Mouse (Mus musculus) liver, embryonic 15.5 days (tissue): ENCODE data around the gene Kifap3. TPM values are rescaled to one million over a fixed set of nuclear protein-coding genes. Genes with fewer than 3 reads are reported as not detected.

Source experiments
- ATAC-seq: fragments of 200-750 bp; cut with Nextera tagmentation; 2 replicates; pipeline ENCODE4 v1.8.0; 2017; ENCODE audit warnings: moderate number of reproducible peaks, mild to moderate bottlenecking, moderate library complexity; ENCODE audit not compliant: insufficient read depth
- H3K27ac ChIP-seq: fragments of 300-500 bp; sonication (generic); replicated peaks from 2 replicates; pipeline ENCODE4 v1.5.1; 2015; ENCODE audit warnings: mild to moderate bottlenecking, inconsistent platforms
- H3K27me3 ChIP-seq: fragments of 300-500 bp; sonication (generic); 2 replicates; pipeline ENCODE4 v1.6.1; 2015; ENCODE audit warnings: mild to moderate bottlenecking, inconsistent platforms
- H3K36me3 ChIP-seq: fragments of 300-500 bp; sonication (generic); replicated peaks from 2 replicates; pipeline ENCODE4 v1.6.1; 2015; ENCODE audit warnings: moderate library complexity, mild to moderate bottlenecking, inconsistent platforms
- H3K4me1 ChIP-seq: fragments of 300-500 bp; sonication (generic); replicated peaks from 2 replicates; pipeline ENCODE4 v1.6.1; 2015; ENCODE audit warnings: inconsistent platforms
- H3K4me2 ChIP-seq: fragments of 300-500 bp; sonication (generic); 2 replicates; pipeline ENCODE4 v1.6.1; 2015; ENCODE audit warnings: moderate library complexity, mild to moderate bottlenecking, inconsistent platforms
- H3K4me3 ChIP-seq: fragments of 300-500 bp; sonication (generic); replicated peaks from 2 replicates; pipeline ENCODE4 v1.5.1; 2015; ENCODE audit warnings: mild to moderate bottlenecking, inconsistent platforms
- H3K9ac ChIP-seq: fragments of 300-500 bp; sonication (generic); 2 replicates; pipeline ENCODE4 v1.6.1; 2015; ENCODE audit warnings: moderate library complexity, mild to moderate bottlenecking, inconsistent platforms
- H3K9me3 ChIP-seq: fragments of 300-500 bp; sonication (generic); replicated peaks from 2 replicates; pipeline ENCODE4 v1.6.1; 2016; ENCODE audit warnings: inconsistent platforms
- WGBS: fragments of 180-500 bp; shearing (Covaris S2); methylation state at CpG from one replicate; pipeline ENCODE4 v1.1.7; 2015; ENCODE audit warnings: mixed read lengths; ENCODE audit not compliant: insufficient replicate concordance; 5-methylcytosine and 5-hydroxymethylcytosine counted together
- polyA plus RNA-seq: library from polyadenylated mRNA; unstranded; fragments of >200 nt; fragmentation: Nextera tagmentation; extraction: Ambion mirVana; gene quantifications from 2 replicates; pipeline ENCODE4 v1.2.1, GENCODE M21; 2015

Kifap3 gene
- polyA plus RNA-seq, 1 experiment from 2014 or later, result 2.0 TPM

DNA sequence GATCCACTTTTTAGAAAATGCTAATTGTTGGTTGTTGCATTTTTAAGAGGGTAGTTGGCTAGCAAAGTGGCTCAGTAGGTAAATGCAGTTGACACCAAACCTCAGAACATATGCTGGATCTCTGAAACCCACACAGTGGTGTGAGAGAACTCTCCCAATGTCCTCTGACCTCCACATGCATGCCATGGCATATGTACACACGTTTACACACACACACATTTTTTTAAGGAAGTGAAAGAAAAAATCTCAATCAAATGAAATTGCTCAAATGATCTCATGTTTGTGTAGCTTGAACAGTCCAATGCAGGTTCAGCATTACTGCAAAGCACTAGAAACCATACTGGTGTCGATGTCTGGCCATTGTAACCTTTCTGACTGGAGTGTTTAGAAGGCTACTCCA, 120.2 kb downstream of the Kifap3 start:
- ATAC-seq, result no peak
- Histone ChIP-seq H3K4me2 (no peak overlapping the region), H3K27me3 (no peaks in the 10 kb centered on the region), H3K9me3 (no peaks in the 10 kb centered on the region), H3K4me3 (no peak overlapping the region), H3K27ac (no peak overlapping the region), H3K4me1 (no peaks in the 10 kb centered on the region), H3K36me3 (no peaks in the 10 kb centered on the region), H3K9ac (no peak overlapping the region)
- WGBS, result 63% methylated on average over 2 of the region's 2 CpGs

DNA sequence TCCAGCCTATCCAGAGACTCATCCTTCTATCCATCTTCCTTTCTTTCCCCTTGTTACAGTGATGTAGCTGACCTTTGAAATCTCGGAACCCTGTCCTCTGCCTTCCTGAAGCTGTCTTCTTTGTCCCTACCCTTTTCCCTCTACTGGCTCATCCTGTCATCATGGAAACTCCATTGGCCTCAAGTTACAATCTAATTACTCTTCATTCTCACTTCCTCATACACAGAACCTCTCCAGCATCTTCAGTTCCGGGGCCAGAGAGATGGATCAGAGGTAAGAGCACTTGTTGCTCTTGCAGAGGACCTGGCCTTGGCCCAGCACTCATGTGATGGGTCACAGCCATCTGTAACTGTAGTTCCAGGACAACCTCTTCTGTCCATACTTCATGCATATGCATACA, 120.8 kb downstream of the Kifap3 start:
- H3K27ac ChIP-seq, result no peak overlapping the region
- no peak for ATAC-seq
- no peaks in the 10 kb centered on the region for H3K4me1 ChIP-seq
- H3K27me3 ChIP-seq, result no peaks in the 10 kb centered on the region
- no peak overlapping the region for H3K4me3 ChIP-seq
- H3K9me3 ChIP-seq, result no peaks in the 10 kb centered on the region
- no peaks in the 10 kb centered on the region for H3K36me3 ChIP-seq
- 56% methylated on average over 2 of the region's 2 CpGs for WGBS
- H3K4me2 ChIP-seq, result no peak overlapping the region
- no peak overlapping the region for H3K9ac ChIP-seq

DNA sequence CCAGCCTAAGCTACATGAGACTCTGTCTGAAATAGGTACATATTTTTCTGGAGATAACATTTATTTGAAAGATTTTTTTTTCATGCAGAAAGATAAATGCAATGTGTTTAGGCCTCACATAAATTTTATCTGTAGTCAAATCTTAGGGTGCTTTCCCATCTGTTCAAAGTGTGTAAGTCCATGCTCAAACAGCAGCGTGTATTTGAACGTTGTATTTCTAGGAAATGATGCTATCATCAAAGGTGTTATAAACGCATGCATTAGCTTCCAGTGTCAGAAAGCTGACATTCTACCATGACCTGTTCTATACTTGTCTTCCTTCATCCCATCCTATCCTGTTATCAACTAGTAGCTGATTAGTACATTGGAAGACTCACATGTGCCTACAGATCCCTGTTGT, 124.0 kb downstream of the Kifap3 start:
- Histone ChIP-seq H3K27ac (no peak overlapping the region), H3K9me3 (no peaks in the 10 kb centered on the region), H3K27me3 (no peaks in the 10 kb centered on the region), H3K4me3 (no peak overlapping the region), H3K4me1 (no peaks in the 10 kb centered on the region), H3K9ac (no peak overlapping the region), H3K4me2 (no peak overlapping the region), H3K36me3 (no peaks in the 10 kb centered on the region)
- WGBS, result 52% methylated on average over 3 of the region's 3 CpGs
- ATAC-seq, result no peak

DNA sequence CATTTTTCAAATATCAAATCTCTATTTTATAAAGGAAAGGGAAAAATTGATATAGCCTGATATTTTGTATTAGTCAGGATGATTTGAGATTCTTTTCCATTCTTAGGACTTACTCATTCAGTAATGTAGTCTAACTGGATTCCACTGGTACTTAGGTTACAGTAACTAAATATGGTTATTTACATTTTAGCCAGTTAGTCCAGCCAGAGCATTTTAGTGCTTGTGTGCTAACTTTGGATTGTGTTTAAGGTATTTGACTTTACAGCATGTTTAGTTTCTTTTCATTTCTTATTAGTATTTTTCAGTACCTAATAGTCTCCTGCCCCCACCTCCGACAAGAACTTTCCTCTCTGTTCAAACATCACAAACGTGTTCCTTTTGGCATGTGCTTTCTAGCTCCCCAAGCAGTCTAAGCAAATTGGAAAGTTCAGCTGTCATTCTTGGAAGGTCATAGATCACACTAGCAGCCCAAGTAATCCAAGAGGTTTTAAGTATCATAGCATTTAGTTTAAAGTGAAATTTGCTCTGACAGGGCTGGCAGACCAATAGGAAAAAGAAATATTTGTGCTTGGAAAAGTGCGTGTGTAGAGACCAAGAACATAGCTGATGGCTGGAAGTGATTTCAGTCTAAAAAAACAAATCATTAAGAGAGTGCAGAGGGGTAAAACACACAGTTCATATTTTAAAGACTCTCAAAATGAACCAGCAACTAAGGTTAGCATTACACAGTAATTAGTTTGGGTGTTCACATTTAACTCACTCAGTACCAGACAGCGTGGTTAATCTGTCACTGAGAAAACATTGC, 127.8 kb downstream of the Kifap3 start:
- Histone ChIP-seq H3K9me3 (no peaks in the 10 kb centered on the region), H3K4me1 (no peaks in the 10 kb centered on the region), H3K36me3 (no peaks in the 10 kb centered on the region), H3K9ac (no peak overlapping the region), H3K27me3 (no peaks in the 10 kb centered on the region), H3K4me3 (no peak overlapping the region), H3K4me2 (no peak overlapping the region), H3K27ac (no peak overlapping the region)
- 67% methylated on average over 4 of the region's 4 CpGs for WGBS
- ATAC-seq, result no peak

DNA sequence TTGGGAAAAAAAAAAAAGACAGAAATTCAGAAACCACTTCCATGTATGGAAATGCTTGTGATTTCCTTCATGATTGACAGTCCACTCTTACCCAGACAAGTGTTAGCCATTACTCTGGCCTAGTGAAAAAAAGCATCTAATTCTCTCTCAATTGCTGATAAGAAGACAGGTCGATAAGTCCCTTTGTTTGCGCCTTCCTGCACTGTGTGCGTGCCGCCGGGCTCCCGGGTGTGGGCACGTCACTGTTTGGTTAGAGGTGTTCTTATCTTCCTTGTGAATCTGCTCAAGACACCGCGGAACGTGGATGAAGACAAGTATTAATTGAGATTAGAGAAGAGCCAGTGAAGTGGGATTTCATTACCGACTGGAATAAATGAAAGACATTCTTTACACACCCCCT, 129.0 kb downstream of the Kifap3 start:
- 24% methylated on average over 11 of the region's 11 CpGs for WGBS

DNA sequence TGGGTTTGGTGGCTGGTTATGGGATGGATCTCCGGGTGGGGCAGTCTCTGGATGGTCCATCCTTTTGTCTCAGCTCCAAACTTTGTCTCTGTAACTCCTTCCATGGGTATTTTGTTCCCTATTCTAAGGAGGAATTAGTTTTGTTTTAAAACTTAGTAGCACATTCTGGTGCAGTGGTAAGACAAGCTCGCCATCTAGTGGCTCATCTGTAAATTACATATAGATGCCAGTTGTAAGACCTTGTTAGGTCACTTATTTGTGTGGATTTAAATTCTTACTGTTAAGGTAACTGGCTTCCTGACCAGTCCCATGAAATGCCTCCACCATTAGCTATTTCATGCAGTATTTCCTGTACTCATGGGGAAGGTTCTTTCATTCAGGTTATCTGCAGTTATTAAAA, 131.0 kb downstream of the Kifap3 start:
- Histone ChIP-seq H3K9me3 (no peaks in the 10 kb centered on the region), H3K4me1 (no peaks in the 10 kb centered on the region), H3K9ac (no peak overlapping the region), H3K36me3 (no peaks in the 10 kb centered on the region), H3K4me3 (no peak overlapping the region), H3K27ac (no peak overlapping the region), H3K4me2 (no peak overlapping the region), H3K27me3 (no peaks in the 10 kb centered on the region)
- WGBS, result 8% methylated on average over 2 of the region's 2 CpGs
- no peak for ATAC-seq

More for the DNA sequence above, 129.0 kb downstream of the Kifap3 start:
- no peak overlapping the region for H3K9ac ChIP-seq
- H3K4me3 ChIP-seq, result no peak overlapping the region
- no peak for ATAC-seq
- no peaks in the 10 kb centered on the region for H3K27me3 ChIP-seq
- H3K36me3 ChIP-seq, result no peaks in the 10 kb centered on the region
- H3K9me3 ChIP-seq, result no peaks in the 10 kb centered on the region
- no peak overlapping the region for H3K27ac ChIP-seq
- H3K4me2 ChIP-seq, result no peak overlapping the region
- no peaks in the 10 kb centered on the region for H3K4me1 ChIP-seq

DNA sequence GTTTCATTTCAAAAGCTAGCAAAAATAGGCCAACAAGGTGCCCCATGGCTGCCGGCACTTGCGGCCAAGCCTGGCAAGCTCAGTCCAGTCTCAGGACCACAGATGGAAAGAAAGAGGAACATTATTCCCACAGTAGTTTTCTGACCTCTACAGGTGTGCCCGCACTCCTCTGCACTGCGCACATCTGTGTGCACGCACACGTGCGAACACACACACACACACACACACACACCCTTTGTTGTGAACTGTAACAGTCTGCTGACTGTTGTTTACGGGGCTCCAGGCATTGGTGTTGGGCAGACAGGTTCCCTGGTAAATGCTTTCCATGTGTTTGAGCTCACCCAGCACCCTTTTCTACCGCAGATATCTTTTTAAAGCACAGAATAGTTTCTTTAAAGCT, 131.4 kb downstream of the Kifap3 start:
- WGBS, result 79% methylated on average over 9 of the region's 9 CpGs
- Histone ChIP-seq H3K27me3 (no peaks in the 10 kb centered on the region), H3K9ac (no peak overlapping the region), H3K4me3 (no peak overlapping the region), H3K4me1 (no peaks in the 10 kb centered on the region), H3K36me3 (no peaks in the 10 kb centered on the region), H3K4me2 (no peak overlapping the region), H3K9me3 (no peaks in the 10 kb centered on the region), H3K27ac (no peak overlapping the region)
- ATAC-seq, result no peak

DNA sequence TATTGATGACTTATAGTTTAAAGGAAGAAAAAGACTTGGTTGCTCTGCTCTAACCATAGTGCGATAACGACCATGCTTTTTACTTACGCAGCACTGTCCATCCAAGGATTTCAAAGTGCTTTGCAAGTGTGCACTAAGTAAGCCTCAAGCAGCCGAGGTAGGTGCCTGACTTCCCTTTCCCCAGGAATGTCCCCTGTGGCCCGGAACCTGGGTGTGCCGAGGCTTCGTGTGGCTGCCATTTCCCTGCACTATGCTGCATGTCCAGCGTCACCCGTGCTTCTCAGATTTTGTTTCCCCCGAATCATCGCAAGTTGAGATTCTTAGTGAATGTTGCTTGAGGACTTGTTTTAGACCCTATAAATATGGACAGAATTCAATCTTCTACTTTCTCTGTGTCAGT, 132.6 kb downstream of the Kifap3 start:
- no peaks in the 10 kb centered on the region for H3K27me3 ChIP-seq
- H3K9me3 ChIP-seq, result no peaks in the 10 kb centered on the region
- no peak overlapping the region for H3K9ac ChIP-seq
- no peak overlapping the region for H3K4me2 ChIP-seq
- no peaks in the 10 kb centered on the region for H3K36me3 ChIP-seq
- H3K27ac ChIP-seq, result no peak overlapping the region
- WGBS, result 80% methylated on average over 11 of the region's 11 CpGs
- no peak for ATAC-seq
- H3K4me3 ChIP-seq, result no peak overlapping the region
- no peaks in the 10 kb centered on the region for H3K4me1 ChIP-seq

DNA sequence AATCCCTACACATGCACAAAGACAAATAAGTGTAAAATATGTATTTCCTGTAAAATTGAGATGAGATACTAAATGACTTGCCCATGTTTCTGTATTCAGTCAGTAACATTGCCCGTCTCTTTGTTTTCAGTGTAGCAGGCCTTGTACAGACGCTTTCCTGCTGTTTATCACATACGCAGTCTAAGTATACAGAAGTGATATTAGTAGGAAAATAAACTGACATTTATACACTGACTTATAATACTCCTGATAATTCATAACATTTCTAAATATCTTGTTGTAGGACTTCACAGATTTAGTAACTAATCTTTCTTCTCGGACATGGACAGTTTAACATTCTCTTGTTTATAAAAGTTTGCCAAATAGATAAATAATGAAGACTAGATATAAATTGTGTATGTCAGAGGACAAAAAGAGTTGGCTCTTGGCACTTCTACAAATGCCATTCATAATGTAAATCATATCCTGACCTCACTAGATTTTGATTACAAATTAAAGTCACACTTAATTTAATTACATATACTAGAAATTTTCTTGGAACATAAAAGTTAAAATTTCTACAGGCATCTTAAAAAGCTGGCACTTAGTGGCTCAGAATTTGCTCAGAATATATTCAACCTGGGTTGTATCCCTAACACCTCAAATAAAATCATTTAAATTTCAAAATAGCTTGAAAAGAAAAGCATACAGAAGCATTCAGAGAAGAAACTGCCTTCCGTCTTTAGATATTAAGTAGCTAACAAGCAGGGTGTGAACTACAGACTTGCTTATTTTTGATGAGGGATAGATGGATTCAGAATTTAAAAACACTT, 138.2 kb downstream of the Kifap3 start:
- Histone ChIP-seq H3K27me3 (no peaks in the 10 kb centered on the region), H3K27ac (no peak overlapping the region), H3K36me3 (no peaks in the 10 kb centered on the region), H3K4me1 (no peaks in the 10 kb centered on the region), H3K4me3 (no peak overlapping the region), H3K9ac (no peak overlapping the region), H3K4me2 (no peak overlapping the region), H3K9me3 (no peaks in the 10 kb centered on the region)
- no peak for ATAC-seq
- 75% methylated on average over 5 of the region's 5 CpGs for WGBS

DNA sequence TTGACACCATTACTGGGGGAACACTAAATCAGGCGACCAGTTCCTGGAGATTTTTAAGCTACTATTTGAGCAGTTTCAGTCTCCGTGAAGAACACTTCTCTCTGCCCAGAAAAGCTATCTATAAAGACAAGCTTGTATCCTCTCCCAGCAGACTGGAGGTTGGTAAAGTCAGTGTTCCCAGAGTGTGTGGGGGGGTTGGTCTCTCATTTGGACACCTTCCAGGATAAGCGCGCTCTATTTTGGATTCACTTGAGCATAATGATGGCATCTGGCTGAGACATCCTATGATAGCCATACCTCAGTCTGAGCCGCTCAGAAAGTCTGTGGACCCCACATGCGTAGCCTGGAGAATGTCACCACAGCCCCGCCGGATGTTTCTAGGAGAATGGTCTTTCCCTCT, 144.7 kb downstream of the Kifap3 start:
- no peaks in the 10 kb centered on the region for H3K27me3 ChIP-seq
- 77% methylated on average over 8 of the region's 8 CpGs for WGBS
- no peaks in the 10 kb centered on the region for H3K9me3 ChIP-seq
- no peak overlapping the region for H3K4me3 ChIP-seq
- no peak overlapping the region for H3K9ac ChIP-seq
- no peaks in the 10 kb centered on the region for H3K36me3 ChIP-seq
- H3K4me2 ChIP-seq, result no peak overlapping the region
- ATAC-seq, result no peak
- peaks cover 3% of the 10 kb centered on the region; the same call in 1 of the 2 replicates for H3K4me1 ChIP-seq
- H3K27ac ChIP-seq, result no peak overlapping the region

DNA sequence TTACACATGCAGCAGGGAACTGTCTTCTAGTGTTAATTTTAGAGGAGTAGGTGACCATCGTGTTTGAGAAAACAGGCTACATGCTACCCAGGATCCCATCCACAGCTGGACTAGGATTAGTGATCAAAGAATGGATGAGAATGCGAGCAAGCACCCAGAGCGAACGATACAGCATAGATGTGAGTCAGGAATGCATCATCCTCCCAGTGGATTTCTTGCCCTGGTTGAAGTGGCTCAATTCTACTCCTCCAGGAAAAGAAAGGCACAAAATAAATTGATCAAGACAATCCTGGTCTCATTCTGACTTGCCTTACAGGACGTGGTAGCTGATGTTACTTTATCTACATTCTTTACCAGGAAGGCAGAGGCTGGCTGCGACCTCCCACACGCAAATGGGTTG, 149.5 kb downstream of the Kifap3 start, which contains the start of gene Scyl3:
Gene Scyl3, plus strand, starts transcription at position 255 of the 400 bp plus-strand sequence.
- peak within 1 kb of the TSS; percentile 80 for H3K4me2 ChIP-seq
- peaks cover 31% of the 10 kb centered on the region for H3K4me1 ChIP-seq
- ATAC-seq, result no peak
- peak within 1 kb of the TSS; percentile 92 for H3K9ac ChIP-seq
- H3K4me3 ChIP-seq, result peak within 1 kb of the TSS; percentile 97
- peak within 1 kb of the TSS; percentile 74 for H3K27ac ChIP-seq
- no peaks in the 10 kb centered on the region for H3K9me3 ChIP-seq
- peaks cover 8% of the 10 kb centered on the region for H3K36me3 ChIP-seq
- 65% methylated on average over 7 of the region's 7 CpGs for WGBS
- no peaks in the 10 kb centered on the region for H3K27me3 ChIP-seq
